Mouse (Mus musculus): Measurements from ENCODE around the gene Eif4b. TPM values are rescaled to one million over a fixed set of nuclear protein-coding genes. Genes with fewer than 3 reads are reported as not detected.
A peak's percentile ranks its signal among the peaks of the same experiment; 100 is the strongest.

Gene Eif4b
- polyA plus RNA-seq, 2 experiments from 2014 or later: 87.7 to 132 TPM

DNA sequence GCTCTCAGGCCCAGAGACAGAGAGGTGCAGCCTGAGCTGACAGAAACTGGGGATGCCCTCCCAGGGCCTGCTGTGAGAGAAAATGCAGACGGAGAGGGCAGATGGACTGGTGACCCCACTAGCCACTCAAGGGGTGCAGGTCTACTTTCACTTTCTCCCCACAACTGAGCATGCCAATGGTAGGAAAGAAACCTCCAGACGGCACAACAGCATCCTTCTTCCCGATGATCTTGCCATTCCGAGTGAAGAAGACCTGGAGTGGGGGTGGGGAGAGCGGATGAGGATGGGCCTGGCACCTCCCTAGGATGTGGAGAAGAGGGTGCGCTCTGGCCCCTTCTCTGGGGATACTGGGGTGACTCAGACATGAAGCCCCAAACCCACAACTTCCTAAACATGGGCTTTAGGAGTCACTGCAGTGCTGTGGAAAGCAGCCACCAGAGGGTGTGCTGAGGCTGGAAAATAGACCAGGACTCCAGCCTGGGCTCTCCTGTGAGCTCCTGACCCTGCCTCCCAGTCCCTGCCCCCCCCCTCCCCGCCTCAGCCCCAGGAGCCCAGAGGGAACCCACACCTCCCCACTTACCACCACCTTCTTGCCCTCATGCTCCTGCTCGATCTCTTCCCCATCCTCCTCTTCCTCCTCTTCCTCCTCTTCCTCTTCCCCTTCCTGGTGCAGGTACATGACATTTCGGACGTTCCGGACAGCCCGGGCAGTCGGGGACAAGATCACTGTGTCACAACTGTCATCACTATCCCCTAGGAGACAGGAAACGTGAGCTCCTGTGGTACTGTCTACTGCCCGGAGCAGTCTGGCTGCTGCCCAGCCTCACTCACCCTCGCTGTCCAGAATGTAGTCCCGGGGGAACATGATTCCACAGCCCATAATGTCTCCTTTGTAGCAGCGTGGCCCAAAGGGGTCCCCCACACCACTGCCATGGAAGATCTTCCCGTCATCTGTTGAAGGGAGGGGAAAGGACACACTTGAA lies 44.2 kb downstream of the Eif4b start:
- ATAC-seq: no peak

DNA sequence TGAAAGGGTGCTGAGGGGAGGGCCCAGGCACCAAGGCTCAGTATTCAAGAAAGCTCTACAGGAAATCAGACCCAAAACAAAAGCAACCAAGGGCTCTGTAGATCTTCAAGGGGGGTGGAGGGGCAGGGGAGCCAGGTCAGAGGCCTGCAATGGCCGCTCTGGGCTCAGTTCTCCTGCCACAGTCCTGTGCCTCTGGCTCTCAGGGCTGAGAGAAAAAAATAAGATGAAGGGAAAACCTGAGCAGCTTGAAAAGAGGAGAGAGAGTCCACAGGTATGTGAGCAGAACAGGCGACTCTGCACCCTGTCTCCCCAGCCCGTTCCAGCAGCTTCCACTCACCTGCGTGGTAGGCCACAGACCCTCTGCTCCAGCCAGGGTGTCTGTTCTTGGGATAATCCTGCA lies 45.0 kb downstream of the Eif4b start:
- ATAC-seq: no peak

DNA sequence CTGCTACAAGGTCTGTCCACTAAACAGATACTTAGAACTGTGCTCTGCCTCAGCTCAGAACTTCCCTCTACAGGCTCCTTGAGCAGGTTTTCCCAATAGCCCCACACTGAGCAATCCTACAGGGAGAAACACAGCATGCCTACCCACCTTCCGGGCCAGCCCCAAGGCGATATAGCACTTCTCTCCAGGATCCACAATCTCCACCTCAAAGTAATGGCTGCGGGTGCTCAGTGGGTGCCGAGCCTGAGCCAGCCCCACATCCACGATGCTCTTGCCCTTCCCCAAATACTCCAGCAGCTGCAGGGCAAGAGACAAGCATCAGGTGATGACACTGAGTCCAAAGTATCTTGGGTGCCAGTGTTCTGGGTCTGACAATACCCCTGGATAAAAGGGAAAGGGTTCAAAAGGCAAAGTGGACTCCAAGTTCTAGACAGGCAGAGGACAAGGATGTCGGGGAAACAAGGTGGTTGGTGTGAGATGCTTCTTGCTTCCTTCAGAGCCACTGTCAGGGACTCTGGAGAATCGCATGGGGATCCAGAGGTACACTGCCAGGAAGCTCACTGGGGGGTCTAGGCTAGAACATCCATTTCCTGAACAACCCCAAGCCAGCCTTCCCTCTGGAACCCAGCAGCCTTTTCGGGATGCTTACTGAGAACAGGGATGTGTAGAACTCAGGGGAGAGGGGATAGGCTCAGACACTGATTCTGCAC lies 45.7 kb downstream of the Eif4b start:
- no peak for ATAC-seq

DNA sequence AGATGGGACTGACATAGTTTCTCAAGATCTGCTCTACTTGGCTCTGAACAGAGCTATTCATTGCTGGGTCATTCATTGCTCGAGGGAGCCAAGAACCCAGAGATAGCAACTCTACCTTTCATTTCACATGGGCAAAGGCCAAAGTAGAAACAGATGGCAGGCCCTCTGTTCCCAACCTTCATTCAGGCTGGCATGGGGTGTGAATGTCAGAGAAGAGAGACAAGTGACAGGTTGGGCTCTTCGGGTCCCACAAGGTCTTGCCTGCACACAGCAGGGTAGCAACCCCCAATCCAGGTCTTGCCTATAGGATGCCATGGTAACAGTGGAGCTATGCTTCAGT lies 46.2 kb downstream of the Eif4b start:
- ATAC-seq: no peak

DNA sequence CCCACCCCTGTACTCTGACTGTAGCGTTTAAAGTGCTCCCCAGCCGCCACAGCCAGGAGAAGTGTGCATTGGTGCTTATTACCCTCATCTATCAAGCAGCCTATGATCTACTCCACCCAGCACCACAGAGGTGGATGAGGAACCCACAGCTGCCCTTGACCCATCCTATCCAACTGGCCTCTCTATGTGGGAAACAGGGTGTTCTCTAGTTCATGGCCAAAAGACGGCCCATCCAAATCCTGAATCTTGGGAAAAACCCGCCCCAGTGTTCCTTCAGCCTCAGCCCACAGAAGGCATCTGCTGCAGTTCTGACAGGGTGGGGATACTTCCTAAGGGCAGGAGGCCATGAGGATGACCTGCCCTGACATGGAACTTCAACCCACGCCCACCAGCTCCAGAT lies 47.0 kb downstream of the Eif4b start:
- ATAC-seq: no peak

DNA sequence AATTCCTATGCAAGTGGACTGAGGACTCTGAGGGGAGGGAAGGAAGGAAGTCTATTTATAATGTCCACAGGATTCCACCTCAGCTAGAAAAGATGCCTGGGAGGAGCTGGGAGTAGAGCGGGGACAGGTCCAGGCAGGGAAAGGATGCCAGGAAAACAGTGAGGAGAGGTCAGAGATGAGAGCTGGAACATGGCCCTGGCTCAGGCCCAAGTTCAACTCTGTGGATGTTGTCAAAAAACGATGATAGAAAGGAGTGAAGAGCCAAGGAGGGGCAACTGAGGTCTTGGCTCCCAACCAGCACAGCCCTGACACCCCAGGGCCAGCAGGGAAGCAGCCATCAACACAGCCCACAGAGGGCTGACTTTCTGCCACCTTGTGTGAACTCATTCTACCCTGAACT lies 52.7 kb downstream of the Eif4b start:
- no peak for ATAC-seq

DNA sequence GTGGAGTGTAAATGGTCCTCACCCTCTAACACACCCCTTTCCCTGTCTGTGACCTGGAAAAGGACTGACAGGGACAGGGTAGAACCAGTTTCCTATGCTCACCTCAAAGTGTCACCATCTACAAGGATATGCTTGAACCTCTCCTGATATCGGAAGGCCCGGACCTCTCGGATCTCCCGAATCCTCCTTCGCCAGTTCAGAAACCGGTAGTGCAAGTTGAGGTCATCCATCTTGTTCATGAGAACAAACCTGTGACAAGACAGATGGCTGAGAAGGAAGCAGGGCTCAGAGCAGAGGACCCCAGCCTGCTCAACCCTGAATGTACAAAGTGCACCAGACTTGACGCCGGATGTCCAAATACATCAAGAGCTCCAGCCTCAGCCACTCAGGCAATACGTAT lies 59.7 kb downstream of the Eif4b start:
- ATAC-seq: no peak

DNA sequence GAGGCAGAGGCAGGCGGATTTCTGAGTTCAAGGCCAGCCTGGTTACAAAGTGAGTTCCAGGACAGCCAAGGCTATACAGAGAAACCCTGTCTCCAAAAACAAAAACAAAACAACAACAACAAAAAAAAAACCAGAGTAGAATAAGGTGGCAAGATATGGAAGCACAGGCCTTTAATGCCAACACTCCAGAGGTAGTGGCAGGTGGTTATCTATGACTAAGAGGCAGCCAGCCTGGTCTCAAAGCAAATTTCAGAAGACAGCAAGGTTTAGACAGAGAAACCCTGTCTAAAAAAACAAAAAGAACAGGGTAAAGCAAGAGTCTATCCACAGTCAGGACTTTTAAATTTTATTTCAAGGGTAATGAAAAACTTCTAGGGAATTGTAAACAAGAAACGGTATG lies 61.1 kb downstream of the Eif4b start:
- no peak for ATAC-seq

DNA sequence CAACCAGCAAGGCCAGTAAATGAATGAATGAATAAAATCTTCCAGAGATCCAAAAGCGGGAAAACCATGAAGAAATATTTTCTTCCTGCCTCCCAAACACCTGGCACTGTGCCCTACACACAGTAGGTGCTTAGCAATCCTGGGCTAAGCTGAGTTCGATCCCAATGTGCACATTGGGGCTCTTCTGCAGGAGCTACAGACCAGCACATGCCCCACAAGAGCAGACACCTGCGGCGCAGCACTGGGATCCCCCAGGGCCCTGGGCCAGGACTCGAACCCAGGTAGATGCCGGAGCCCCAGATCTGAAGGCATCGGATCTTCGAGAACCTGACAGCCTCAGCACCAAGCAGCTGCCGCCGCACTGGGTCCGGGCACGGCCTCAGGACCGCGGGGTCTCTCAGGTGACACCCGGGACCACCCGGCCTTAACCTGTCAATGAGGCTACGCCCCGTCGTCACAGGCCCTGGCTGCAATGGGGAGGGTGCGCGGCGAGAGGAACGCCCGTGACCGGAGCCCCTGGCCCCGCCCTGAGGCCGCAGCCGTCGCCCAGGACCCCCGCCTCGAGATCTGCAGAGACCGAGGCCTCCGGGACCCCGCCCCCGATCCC lies 62.1 kb downstream of the Eif4b start:
- ATAC-seq: no peak

DNA sequence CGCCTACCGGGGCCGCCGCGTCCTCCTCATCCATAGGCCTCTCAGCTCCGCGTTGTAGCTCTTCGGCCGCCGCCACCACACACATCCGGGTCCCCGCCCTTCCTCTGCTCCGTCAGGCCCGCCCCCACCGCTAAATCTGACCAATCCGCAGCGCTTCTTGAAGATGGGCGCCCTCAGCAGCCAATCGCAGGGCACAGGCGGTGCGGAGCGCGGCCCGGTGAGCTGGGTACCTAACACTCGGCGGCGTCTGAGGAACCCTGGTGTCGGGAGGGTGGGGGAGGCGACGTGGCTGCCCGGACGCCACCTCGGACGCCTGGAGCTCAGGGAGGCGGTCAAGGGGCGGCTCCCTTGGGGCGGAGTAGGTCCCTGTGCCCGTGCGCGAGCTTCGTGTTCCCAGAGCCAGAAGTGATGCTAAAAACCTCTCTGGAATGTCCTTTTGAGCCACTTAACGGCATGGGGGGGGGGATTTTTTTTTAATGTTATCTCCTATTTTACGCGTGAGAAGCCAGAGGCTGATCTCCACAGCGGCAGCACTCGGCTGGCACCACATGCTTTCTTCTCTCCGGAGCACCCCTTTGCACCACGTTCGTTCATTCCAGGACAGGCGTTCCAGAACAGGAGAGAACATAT lies 62.7 kb downstream of the Eif4b start, which contains the start of gene Spryd3:
TSS of gene Spryd3 (minus strand) at position 106 of the 630 bp plus-strand sequence.
- ATAC-seq: peak; percentile 100

DNA sequence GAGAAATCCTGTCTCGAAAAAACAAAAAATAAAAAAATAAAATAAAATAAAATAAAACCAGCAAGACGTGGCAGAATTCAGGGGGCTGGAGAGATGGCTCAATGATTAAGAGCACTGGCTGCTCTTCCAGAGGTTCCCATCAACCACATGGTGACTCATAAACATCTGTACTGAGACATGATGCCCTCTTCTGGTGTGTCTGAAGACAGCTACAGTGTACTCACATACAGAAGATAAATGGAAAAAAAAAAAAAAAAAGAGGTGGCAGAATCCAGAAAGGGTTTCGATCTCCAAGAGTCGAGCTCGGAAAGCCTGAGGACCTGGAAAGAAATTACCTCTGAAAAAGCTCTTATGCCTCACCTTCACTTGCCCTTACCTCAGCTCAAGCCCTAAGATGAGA lies 67.5 kb downstream of the Eif4b start:
- ATAC-seq: no peak

DNA sequence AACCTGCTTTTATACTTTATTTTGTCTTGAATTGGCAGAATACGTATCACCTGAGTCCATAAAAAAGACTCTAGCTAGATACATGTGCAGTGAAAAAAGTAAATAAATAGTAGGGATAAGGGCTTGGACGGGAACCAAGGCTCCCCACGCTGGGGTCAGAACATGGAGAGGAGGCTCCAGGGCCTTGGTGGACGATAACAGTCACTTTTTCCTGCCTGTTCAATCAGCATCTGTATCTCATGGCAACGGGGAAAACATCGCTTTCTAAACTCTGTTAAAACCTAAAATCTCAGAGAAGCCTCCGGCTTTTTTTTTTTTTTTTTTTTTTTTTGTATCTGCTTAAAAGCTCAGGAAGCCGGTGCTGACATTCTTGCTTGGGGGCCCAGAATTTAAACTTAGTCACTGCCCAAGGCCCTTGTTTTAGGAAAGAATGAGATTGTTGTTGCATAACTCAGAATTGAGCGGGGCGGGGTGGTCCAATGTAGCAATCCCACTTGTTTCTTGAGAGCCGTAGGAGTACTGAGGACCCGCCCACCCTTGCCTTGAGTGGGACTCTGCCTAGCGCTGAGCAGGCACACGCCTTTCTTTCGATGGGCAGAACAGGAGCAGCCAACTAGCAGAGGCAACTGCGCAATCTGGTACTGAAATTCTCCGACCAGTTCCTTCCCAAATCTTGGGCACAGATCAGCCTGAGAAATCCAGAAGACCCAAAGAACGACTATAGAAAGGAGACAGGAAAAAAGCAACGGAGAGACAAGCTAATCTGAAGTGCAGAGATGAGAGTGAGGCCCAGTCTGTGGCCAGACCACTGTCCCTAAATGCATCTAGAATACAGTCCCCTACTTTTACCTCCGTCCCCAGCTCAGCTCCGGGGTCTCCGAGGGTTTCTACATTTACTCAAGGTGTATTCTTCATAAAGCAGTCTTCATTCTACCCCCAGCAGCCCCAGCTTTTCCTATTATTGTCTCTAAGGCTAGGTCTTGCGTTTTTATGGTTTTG lies 69.6 kb downstream of the Eif4b start:
- ATAC-seq: no peak

DNA sequence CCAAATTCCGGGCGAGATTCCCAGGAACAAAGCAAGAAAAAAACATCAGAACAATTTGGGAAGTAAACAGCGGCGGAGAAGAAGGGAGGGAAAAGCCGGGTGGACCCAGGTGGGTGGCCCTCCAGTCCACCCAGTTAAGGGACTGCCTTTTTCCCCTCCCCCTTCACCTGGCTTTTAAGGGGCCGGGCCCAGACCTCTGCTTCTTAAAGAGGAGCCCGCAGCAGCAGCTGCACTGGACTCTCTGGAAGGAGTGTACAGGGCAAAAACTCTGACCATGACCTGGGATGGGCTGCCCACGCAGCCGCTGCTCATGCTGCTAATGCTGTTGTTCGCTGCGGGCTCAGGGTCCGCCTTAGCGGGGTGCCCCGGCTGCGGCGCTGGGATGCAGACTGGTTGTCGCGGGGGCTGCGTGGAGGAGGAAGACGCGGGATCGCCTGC lies 70.7 kb downstream of the Eif4b start, which contains the start of gene Igfbp6:
TSS of gene Igfbp6 (plus strand) at position 89 of the 438 bp plus-strand sequence.
- no peak for ATAC-seq

DNA sequence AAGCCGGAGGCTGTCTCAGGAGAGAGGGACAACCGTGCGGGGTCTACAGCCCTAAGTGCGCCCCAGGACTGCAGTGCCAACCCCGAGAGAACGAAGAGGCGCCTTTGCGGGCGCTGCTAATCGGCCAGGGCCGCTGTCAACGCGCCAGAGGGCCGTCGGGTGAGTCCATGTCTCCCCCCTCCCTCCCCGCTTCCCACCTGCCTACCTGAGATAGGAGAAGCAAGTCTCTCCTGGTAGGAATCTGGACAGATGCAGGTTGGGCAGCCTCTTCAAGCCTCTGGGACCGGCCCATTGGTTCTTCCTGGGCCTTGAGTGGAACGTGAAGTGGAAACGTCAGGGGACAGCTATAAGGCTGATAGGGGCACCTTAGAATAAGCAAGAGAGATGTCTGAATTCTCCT lies 71.2 kb downstream of the Eif4b start:
- ATAC-seq: no peak

DNA sequence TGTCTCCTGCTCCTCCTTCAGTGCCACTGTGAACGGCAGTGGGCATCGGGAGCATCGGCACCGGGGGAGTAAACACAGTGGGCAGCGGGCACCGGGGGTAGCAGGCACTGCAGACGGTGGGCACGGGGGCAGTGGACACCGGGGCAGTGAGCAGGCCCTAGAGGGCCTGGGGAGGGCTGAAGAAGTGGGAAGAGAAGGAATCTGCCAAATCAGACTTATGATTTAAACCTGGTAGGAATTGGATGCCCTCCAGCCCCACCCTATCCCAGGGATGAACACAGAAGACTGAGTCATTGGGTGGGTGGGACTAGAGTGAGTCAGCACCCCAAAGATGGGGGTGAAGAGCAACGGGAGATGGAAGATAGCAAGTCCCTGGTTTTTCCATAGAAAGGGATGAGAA lies 71.8 kb downstream of the Eif4b start:
- ATAC-seq: no peak

DNA sequence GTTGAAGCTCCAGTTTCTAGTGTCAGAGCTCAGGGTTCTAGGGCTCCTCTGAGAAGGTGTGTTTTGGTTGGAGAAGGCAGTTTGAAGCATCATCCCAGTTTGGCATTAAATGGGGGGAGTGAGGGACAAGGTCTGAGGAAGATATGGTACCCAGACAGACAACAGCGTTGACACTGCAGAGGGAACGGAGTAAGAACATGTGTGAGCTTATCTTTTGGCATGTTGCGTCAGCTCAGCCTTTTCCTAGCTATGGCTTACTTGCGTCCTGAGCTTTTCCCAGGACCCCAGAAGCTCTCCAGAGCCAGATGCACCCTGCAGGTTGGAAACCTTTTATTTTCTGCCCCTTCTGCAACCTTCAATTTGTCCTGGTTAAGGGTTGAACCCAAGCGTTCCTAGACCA lies 72.5 kb downstream of the Eif4b start:
- ATAC-seq: no peak

Other genes with a start within 250 kb of the Eif4b start
- not detected for gene Krt1, start 223.0 kb upstream of the Eif4b start, polyA plus RNA-seq (2017; shearing (Covaris generic))
- not detected for gene Krt77, start 204.1 kb upstream of the Eif4b start, polyA plus RNA-seq (2017; shearing (Covaris generic))
- gene Krt76, start 180.9 kb upstream of the Eif4b start, polyA plus RNA-seq (2017; shearing (Covaris generic)): not detected
- gene Krt4, start 149.0 kb upstream of the Eif4b start, polyA plus RNA-seq (2017; shearing (Covaris generic)): not detected
- not detected for gene Krt79, start 133.4 kb upstream of the Eif4b start, polyA plus RNA-seq (2017; shearing (Covaris generic))
- not detected for gene Krt78, start 119.5 kb upstream of the Eif4b start, polyA plus RNA-seq (2017; shearing (Covaris generic))
- gene Krt8, start 69.3 kb upstream of the Eif4b start, polyA plus RNA-seq (2017; shearing (Covaris generic)): not detected
- gene Krt18, start 45.6 kb upstream of the Eif4b start, polyA plus RNA-seq (2017; shearing (Covaris generic)): not detected
- gene Tns2, start 26.6 kb downstream of the Eif4b start, polyA plus RNA-seq (2017; shearing (Covaris generic)): 1 to 10 TPM; 1.5 to 2.9 TPM
- gene Spryd3, start 62.5 kb downstream of the Eif4b start, polyA plus RNA-seq (2017; shearing (Covaris generic)): 10 to 100 TPM; 19.5 to 42.0 TPM
- under 1 TPM in 1 of 2 experiments, not detected in 1; 0.81 TPM for gene Igfbp6, start 70.6 kb downstream of the Eif4b start, polyA plus RNA-seq (2017; shearing (Covaris generic))
- gene Soat2, start 76.8 kb downstream of the Eif4b start, polyA plus RNA-seq (2017; shearing (Covaris generic)): 1 to 10 TPM; 1.2 to 1.5 TPM
- gene Zfp740, start 129.5 kb downstream of the Eif4b start, polyA plus RNA-seq (2017; shearing (Covaris generic)): 10 to 100 TPM; 21.5 to 23.1 TPM
- gene Csad, start 131.0 kb downstream of the Eif4b start, polyA plus RNA-seq (2017; shearing (Covaris generic)): 1 to 10 TPM; 6.6 to 9.3 TPM
- 100 to 1,000 TPM; 511 to 537 TPM for gene Itgb7, start 158.2 kb downstream of the Eif4b start, polyA plus RNA-seq (2017; shearing (Covaris generic))
- gene Rarg, start 183.7 kb downstream of the Eif4b start, polyA plus RNA-seq (2017; shearing (Covaris generic)): 10 to 100 TPM; 16.9 to 24.8 TPM
- gene Gm9918, start 196.8 kb downstream of the Eif4b start, polyA plus RNA-seq (2017; shearing (Covaris generic)): not detected
- gene Mfsd5, start 205.7 kb downstream of the Eif4b start, polyA plus RNA-seq (2017; shearing (Covaris generic)): 10 to 100 TPM; 36.7 to 40.7 TPM
- gene Espl1, start 222.5 kb downstream of the Eif4b start, polyA plus RNA-seq (2017; shearing (Covaris generic)): 1 to 10 TPM; 3.6 to 5.0 TPM